Mouse (Mus musculus): ENCODE data around the gene Cd2bp2.

- TF ChIP-seq CTCF (IDR thresholded peaks at IDR 0.05; ENCODE audit: low read depth, low read length) (no peak), POLR2A (IDR thresholded peaks at IDR 0.05; ENCODE audit: borderline replicate concordance, low read depth, low read length) (no peak)
Observed at GRCm38 (mm10) chr7:127147901-127148300, 47.9 kb downstream of the Cd2bp2 start.
